Mouse (Mus musculus) urinary bladder, adult 2 months (tissue): ENCODE data around the gene Dalrd3. TPM values are rescaled to one million over a fixed set of nuclear protein-coding genes. Genes with fewer than 3 reads are reported as not detected.
"Not testable (repeated sequence)": the region's sequence is repeated elsewhere in the genome, so short reads cannot be mapped to it uniquely, and the experiment has no call there.

Experiments used
- DNase-seq: peaks from one replicate; pipeline ENCODE4 v3.0.0; 2022; ENCODE audit warnings: low spot score
- polyA plus RNA-seq: library from polyadenylated mRNA; depleted of rRNA; stranded (reverse); fragments of >200 nt; gene quantifications from 2 replicates; pipeline ENCODE4 v1.2.3, GENCODE M21; 2012

Gene Dalrd3
- polyA plus RNA-seq, 1 experiment = 184 TPM

DNA sequence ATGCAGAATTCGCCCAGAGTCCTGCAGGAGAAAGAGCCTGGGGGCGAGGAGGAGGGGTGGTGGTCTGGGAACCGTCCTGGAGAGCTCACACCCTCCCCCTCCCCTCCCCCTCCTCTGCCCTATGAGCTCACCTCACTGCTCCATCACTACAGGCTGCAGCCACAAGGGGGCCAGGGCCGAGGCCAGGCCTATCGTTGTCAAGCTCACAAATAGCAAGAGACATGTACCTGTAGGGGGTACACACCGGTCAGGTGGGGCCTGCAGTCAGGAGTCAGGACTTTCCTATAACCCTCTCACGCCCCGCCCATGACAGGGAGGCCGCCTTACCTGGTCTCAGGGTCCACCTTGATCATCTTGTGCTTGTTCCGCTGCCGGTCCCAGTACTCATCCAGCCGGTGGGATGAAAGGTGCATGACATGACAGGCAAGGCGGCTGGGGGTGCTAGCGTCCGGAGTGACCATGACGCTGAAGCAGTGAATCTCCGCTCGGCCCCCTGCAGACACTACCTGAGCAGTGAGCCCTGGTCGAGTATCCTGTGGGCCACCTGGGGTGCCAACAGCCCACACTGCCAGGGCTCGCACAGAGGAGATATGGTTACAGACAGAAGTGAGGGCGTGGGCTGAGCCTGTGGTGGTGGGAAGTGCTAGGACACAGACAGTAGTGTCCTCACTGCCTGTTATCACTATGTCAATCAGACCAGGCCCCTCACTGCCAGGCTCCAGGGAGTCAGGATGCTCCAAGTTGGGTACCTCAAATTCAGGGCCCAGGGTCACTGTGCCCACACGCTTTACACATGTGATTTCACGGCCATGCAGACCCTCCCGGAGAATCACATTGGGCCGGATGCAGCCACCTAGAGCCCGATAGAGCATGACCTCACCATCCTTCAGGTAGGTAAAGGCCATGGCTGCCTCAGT, 4.3 kb downstream of the Dalrd3 start:
- DNase-seq = no peak

DNA sequence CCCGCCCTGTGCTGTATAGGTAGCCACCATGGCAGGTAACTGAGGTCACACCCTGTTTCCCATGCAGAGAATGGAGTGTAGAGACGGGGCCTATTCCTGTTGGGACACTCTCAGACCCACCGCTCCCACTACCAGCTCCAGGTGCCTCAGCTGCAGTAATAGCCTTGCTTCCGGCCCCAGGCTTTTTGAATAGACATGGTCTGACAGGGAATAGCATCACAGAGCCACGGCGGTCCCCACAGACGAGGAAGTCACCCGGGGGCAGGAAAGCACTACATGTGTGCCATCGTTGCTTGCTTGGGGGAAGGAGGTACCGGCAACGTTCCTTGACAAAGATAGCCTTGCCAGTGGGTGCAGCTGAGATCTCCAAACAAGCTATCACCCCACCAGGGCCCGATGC, 5.2 kb downstream of the Dalrd3 start:
- no peak for DNase-seq

DNA sequence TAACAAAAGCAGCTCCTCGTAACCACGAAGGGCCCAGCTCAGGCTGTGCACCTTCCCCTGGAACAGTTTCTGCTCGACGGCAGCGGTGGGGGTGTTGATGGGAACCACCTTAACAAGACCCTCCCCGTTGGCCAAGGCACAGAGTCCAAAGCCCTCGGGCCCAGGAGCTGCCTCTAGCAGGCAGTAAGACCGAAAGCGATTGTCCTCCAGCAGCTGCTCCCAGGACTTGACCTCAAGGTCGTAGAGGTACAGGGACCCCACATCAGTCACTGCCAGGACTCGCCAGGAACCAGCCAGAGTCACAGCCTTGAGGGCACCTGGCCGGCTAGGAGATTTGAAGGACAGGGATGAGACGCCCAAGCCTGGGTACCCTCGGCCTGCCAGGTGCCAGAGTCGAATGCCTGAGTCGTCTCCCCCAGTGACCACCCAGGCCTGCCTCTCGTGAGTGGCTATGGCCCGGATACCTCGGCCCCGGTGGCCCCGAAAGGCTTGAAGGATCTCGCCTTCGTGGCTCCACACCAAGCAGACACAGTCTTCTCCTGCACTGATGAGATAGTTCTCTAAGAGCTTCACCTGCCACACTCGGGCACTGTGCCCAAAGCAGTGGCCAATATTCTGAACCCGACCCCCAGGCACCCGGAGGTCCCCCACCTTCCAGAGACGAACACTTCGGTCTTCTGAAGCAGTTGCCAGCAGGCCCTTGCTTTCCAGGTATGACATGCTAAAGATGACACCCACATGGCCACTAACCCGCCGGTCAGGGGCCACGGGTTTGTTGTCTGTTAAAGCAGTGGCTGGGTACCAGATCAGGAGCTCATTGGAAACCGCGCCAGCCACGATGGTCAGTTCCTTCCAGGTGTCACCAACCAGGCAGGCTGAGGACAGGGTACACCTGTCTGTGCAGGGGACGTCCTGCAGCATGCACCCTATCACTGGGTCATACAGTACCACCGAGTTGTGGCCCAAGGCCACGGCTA, 5.9 kb downstream of the Dalrd3 start:
- DNase-seq = no peak

DNA sequence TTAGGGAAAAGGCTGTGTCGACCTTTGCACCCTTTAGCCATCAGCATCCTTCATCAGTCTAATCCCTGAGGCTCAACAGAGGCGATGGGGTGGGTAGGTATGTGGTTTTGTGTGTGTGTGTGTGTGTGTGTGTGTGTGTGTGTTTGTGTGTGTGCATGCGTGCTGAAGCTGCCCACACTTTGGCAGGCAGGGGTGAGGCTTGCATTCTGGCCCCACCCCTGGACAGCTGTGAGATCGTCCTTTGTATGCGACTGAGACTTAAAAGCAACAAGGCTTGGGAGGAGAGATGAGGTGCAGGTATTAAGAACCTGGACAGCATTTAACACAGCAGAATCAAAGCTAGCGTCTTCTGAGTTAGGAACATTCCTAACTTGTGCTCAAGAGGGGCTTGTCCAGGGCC, 7.3 kb downstream of the Dalrd3 start:
- no peak for DNase-seq

DNA sequence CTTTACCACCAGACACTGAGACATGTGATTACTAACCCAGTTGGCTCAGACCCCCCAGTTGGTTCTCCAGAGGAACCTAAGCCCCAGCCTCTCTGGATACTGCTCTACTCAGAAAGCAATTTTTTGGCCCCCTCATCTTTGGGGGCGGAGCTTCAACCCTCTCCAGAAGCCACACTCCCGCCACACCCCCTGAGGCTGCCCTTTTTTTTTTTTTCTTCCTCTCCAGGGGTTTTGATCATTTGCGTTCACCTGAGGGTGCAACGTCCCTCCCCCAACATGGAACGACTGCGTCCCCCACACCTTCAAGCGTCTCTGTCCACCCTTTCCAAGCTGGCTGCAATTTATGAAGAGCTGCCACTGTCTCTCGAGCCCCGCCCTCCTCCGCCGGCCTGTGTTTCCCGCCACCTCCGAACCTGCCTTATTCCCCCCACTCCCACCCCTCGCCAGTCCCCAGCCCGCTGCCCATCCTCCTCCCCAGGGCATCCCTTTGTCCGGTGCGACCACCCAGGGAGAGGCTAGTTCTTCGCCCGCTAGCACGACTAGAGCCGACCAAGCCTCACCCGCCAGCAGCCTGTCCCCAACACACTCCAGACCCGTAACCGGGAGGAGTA, 8.4 kb downstream of the Dalrd3 start:
- DNase-seq = no peak

DNA sequence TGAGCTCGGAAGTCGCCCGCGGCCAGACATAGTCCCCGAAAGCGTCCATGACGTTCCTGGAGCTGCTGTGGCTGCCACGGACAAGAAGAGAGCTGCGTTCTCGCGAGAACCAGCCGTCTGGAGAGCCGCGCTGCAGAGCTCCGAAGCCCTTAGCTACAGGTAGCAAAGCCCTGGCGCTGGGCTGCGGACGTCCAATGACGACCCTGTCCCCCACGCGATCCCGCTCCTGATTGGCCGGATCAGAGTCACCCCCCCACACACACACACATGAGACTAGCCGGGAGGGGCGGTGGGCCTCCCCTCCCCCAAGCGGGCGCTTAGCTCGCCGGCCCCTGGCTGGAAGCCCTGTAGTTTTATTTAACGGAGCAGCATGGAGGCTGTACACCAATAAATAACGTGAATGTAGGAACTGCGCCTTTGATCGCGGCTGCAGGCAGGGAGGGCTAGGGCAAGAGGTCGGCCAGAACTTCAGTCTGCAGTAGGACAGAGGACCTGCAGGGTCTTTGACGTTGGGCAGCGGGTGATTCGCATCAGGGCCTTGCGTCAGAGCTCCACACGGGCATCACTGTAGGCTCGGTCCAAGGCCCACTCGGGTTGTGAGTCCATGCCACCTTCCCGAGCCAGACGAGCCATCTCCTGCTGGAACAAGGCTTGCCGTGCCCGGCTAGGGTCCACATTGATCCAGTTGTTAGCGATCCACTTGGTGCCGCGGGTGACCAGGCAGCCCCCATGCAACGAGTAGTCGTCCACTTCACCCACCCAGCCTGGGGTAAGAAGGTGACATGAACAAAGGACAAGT, 9.1 kb downstream of the Dalrd3 start, which contains the start of gene Wdr6:
Gene Wdr6, minus strand, starts transcription at position 195 of the 799 bp plus-strand sequence.
- peak; percentile 77 for DNase-seq

DNA sequence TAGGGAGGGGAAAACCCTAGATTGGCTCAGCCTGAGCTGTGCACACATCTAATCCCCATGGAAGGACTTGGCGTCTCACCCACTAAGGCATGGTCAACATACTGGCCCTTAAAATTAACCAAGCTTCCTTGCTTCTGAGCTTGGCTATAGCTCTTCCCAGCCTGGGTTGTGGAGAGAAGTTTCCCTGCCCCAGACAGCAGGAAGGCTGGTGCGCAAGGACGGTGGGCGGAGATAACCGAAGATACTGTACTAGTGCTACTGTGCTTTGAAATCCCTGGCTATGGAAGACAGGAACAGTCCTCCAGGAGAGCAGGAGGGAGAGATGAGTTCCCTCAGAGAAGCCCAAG, 9.6 kb downstream of the Dalrd3 start:
- no peak for DNase-seq

DNA sequence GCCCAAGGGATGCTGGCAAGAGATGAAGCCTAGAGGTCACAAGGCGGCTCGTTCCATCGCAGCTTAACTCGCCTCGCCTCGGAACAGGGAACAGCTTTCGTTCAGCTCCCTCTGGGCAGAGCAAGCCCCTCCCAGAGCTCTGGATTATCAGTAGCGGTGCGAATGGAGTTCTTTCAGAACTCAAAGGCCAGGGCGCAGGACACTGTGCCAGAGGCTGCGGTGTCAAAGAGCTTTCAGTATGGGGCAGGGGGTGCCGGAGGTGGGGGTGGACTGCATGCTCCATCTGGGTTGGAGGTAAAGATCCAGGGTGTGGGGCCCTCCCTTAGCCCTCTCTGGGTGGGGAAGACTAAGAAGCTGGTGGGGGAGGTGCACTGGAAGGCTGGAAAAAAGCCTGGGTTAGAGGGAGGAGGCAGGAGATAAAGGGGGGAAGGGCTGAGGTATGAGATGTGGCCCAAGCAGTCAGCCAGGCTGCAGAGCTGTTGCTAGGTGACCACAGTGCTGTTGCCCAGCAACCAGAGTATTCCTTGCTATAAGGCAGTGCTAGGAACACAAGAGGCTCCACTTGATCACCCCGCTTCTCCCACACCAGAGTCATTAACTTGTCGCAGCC, 18.0 kb downstream of the Dalrd3 start:
- DNase-seq = no peak

DNA sequence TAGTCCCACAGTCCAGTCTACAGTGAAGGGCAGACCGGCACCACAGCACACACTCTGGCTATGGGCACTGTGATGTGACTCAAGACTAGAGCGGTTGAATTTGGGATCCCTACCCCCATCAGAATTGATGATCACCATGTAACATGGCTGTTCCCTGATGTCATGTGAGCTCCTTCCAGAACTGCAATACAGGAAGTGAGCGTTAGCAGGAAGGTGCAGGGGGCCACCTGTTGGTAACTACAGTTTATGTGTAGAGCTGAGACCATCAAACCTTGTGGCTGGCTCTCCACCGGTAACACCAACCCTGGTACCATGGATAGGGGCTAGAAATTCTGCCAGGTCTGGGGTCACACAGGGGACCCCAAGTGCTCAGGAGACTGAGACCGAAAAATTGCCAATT, 19.5 kb downstream of the Dalrd3 start:
- no peak for DNase-seq

DNA sequence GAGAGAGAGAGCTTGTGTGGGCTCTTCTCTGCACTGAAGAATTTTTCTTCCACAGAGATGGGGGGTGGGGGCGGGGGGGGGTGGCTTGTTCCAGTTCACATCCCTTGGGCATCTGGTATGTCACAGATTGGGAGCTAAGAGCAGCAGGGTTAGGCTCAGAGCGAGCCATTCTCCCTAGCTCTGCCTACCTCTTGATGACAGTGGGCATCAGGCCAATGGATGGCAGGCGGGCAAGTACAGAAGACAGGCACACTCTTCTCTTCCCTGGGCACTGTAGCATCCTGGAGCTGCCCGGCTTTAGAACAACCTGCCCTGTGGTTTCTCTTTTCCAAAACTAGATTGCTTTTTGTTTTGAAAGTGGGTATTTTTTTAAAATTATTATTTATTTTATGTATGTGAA, 21.8 kb downstream of the Dalrd3 start:
- no peak for DNase-seq

DNA sequence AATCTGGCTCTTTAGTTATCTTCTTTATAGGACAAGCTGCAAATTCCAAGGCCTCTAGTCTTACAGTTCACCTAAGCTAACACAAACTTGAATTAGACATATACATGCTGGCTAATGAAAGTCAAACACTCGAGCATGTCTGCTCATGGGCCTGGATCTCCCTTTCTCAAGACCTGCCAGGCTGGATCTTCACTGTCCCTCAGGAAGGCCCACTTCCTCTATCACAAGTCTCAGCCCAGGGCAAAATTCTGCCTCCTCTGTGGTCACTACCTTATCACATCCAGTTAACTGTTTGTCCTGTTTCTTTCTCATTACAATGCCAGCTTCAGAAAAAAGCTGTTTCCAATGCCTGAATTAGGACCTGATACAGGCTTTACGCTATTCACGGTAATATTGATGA, 24.7 kb downstream of the Dalrd3 start:
- DNase-seq = no peak

DNA sequence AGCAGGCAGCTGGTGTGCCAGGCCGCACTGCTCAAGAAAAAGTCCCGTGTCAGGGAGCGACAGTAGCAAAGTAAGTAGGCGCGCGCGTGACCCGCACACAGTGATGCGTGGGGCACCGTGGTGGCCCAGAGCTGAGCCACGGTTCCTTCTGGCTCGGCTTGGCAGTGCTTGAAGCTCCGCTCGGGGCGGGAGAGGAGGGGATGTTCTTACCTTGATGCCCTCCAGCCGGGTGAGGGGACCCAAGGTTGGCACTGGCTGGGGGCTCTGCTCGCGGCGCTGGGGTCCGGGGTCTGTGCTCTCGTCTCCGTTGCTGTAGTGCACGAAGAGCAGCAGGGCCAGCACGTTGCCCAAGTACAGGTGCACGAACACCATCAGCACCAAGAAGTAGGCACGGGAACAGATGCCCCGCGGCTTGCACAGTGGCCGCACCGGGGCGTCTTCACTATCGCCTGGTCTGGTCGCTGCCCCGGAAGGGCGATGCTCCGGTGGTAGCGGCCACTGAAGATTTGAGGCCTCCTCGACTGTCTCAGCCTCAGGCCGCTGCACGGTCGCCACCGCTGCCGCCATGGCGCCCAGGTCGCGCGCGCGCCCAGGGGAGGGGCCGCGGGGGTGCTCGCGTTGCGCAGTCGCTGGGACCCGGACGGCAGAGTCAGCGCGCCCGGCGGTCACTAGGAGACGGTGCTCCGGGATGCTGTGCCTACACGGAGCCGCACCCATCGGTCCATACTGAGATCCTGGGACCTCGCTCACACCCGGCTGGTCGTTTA, 27.5 kb downstream of the Dalrd3 start, which contains the start of gene P4htm:
Gene P4htm, minus strand, starts transcription at position 670 of the 767 bp plus-strand sequence.
- DNase-seq = peak; percentile 60

DNA sequence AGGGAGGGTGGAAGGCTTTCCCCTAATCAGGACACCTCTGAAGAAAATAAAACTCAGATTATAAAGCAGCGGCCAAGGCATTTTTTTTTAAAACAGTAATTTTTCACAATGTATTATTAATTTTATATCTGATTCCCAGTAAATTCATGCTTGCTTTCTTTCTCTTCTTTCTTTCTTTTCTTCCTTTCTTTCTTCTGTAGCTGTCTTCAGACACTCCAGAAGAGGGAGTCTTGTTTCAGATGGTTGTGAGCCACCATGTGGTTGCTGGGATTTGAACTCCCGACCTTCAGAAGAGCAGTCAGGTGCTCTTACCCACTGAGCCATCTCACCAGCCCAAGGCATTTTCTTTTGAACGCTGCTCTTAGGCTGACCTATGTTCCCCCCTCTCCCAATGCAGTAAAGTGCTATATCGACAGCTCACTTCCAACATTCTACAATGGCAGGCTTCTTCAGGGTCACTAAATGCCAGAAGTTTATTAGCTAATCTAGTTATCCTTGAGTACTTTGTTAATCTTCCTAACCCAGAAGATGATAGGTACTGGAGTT, 29.4 kb downstream of the Dalrd3 start:
- no peak for DNase-seq

DNA sequence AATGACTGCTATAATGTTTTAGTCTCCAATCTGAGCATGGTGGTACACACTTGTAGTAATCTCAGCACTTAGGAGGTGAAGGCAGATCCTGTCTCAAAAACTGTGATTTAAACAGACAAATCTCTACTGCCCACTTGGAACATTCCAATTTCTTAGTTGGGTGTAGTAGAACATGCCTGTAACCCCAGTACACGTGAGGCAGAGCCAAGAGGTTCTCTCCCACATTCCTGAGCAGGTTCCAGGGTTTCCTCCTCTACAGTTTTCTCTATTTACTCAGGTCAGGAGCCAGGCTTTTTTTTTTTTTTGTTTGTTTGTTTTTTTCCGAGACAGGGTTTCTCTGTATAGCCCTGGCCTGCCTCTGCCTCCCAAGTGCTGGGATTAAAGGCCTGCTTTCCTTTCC, 30.3 kb downstream of the Dalrd3 start:
- DNase-seq = no peak

DNA sequence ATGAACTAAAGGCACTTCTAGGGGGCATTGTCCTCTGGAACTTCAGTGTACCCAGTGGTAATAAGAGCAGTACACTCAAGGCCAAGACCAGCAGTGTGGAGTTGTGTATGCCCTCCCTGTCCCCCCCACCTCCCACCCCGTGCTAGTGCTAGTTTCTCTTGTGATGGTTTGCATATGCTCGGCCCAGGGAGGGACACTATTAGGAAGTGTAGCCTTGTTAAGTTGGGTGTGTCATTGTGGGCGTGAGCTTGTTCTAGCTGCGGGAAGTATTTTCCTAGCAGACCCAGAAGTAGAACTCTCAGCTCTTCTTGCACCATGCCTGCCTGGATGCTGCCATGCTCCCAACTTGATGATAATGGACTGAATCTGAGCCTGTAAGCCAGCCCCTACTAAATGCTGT, 32.3 kb downstream of the Dalrd3 start:
- no peak for DNase-seq

DNA sequence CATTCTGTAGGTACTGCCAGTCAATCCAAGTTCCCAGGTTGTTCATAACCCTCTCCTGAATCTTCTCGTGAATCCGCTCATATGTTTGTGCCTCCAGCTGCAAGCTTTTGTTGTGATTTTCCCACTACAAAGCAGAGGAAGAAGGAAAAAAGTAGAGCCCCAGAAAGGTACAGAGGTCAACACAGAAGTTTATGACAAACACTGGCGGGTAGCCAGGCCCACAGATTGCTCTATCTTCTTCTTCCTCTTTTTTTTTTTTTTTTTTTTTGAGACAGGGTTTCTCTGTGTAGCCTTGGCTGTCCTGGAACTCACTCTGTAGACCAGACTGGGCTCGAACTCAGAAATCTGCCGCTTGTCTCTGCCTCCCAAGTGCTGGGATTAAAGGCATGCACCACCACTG, 38.2 kb downstream of the Dalrd3 start:
- DNase-seq = not testable (repeated sequence)

DNA sequence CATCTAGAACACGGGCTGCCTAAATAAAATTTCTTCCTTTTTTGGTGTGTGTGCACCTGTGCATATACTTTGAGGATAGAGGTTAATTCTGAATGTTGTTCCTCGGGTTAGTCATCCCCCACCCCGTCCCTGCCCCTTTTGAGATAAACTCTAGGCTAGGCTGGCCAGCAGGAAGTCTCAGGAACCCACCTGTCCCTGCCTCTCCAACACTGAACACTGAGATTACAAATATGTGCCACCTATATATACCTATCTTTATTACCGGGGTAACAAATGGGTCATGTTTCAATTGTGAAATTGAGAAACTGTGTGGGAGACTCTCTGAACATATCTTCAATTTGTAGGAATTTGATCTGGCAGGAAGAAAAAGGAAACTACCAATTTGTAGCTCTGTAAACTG, 39.2 kb downstream of the Dalrd3 start:
- DNase-seq = no peak

DNA sequence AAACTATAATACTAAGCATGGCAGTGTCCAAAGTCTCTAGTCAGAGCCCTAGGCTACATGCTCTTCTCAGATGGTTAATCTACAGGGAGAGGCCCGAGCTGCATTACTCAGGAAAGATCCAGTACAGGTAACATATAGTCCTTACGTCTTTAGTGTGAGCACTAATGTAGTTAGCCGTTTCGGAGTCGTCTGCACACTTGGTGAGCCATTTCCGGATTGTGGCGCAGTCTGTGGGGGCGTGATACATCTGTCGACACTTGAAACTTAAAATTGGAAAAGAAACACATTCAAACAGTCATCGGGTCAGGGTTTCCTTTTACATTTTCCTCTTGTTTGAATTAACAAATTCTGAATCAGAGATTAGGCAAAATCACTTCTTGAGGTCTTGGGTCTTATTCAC, 41.8 kb downstream of the Dalrd3 start:
- DNase-seq = no peak

DNA sequence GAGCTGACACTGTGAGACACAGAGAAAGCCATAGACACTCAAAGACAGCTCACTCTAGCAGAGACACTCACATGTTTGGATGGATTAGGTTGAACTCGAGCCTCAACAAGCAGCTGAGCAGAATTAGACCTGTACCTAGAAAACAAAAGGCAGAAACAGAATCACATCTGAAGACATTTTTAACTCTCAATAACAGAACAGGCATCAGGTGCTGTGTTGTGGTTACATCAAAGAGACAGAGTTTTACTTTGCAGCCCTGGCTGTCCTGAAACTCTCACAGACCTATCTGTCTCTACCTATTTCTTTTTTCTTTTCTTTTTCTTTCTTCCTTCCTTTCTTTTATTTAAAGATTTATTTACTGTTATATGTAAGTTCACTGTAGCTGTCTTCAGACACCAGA, 47.6 kb downstream of the Dalrd3 start:
- DNase-seq = no peak
